Mouse (Mus musculus) adrenal gland, postnatal 10 days (tissue): ENCODE results near the gene H2-M2. TPM values are rescaled to one million over a fixed set of nuclear protein-coding genes. Genes with fewer than 3 reads are reported as not detected.
"Not testable (repeated sequence)": the region's sequence is repeated elsewhere in the genome, so short reads cannot be mapped to it uniquely, and the experiment has no call there.

Experiments
- DNase-seq: peaks from one replicate; pipeline ENCODE4 v3.0.0; 2021; ENCODE audit warnings: mixed read lengths
- long read RNA-seq, 2 experiments: library from polyadenylated mRNA; stranded (forward); transcript quantifications; one replicate each; pipeline ENCODE4 v2.0.0; 2021
- total RNA-seq, 2 experiments: library from RNA; stranded (reverse); gene quantifications; 2 replicates each; pipeline ENCODE4 v1.2.3; 2021

The H2-M2 gene
- under 1 TPM; 0.36 to 0.60 TPM for total RNA-seq
- long read RNA-seq, experiment 1: 0 reads
- long read RNA-seq, experiment 2: 0 reads

- DNase-seq: no peak
Measured at GRCm38 (mm10) chr17:37483452-37483851, at the start of gene H2-M2. H2-M2 (minus strand) TSS chr17:37483552.

GRCm38 (mm10) chr17:37525427-37525826, 42.1 kb upstream of the H2-M2 start:
- not testable (repeated sequence) for DNase-seq

GRCm38 (mm10) chr17:37524612-37525011, 41.3 kb upstream of the H2-M2 start:
- DNase-seq: not testable (repeated sequence)

GRCm38 (mm10) chr17:37507730-37508129, 24.4 kb upstream of the H2-M2 start, which contains the start of gene Olfr111:
Olfr111 (plus strand) TSS chr17:37508030.
- no peak for DNase-seq

- no peak for DNase-seq
Measured at GRCm38 (mm10) chr17:37491930-37492518, 8.7 kb upstream of the H2-M2 start, which contains the start of gene Olfr110. Olfr110 (plus strand) TSS chr17:37492468.

- no peak for DNase-seq
Measured at GRCm38 (mm10) chr17:37458616-37459015, 24.7 kb downstream of the H2-M2 start, which contains the start of gene Olfr109. Olfr109 (plus strand) TSS chr17:37458916.

GRCm38 (mm10) chr17:37445180-37445579, 38.2 kb downstream of the H2-M2 start, which contains the start of gene Olfr108:
Olfr108 (plus strand) TSS chr17:37445480.
- DNase-seq: no peak

Other genes with a start within 250 kb of the H2-M2 start
- not detected for gene Olfr97, start 246.2 kb downstream of the H2-M2 start, total RNA-seq
- gene Olfr98, start 219.8 kb downstream of the H2-M2 start, total RNA-seq: not detected
- 1 to 10 TPM; 4.6 to 5.0 TPM for gene H2-M3, start 213.3 kb downstream of the H2-M2 start, total RNA-seq
- gene Olfr99, start 200.1 kb downstream of the H2-M2 start, total RNA-seq: not detected
- not detected for gene Olfr101, start 179.2 kb downstream of the H2-M2 start, total RNA-seq
- not detected for gene Olfr102, start 166.5 kb downstream of the H2-M2 start, total RNA-seq
- not detected for gene Olfr103, start 143.9 kb downstream of the H2-M2 start, total RNA-seq
- gene Olfr104-ps, start 124.0 kb downstream of the H2-M2 start, total RNA-seq: not detected
- gene Olfr105-ps, start 104.5 kb downstream of the H2-M2 start, total RNA-seq: not detected
- gene Olfr106-ps, start 93.2 kb downstream of the H2-M2 start, total RNA-seq: not detected
- gene Olfr107, start 84.3 kb downstream of the H2-M2 start, total RNA-seq: not detected
- not detected for gene Olfr108, start 38.1 kb downstream of the H2-M2 start, total RNA-seq
- gene Olfr109, start 24.6 kb downstream of the H2-M2 start, total RNA-seq: not detected
- gene Olfr110, start 8.9 kb upstream of the H2-M2 start, total RNA-seq: not detected
- not detected for gene Olfr111, start 24.5 kb upstream of the H2-M2 start, total RNA-seq
- not detected for gene Olfr112, start 85.9 kb upstream of the H2-M2 start, total RNA-seq
- not detected for gene Olfr113, start 94.1 kb upstream of the H2-M2 start, total RNA-seq
- gene Olfr114, start 109.2 kb upstream of the H2-M2 start, total RNA-seq: not detected
- not detected for gene Olfr115, start 143.6 kb upstream of the H2-M2 start, total RNA-seq
- gene Olfr116, start 143.6 kb upstream of the H2-M2 start, total RNA-seq: not detected
- not detected for gene Olfr117, start 180.2 kb upstream of the H2-M2 start, total RNA-seq
- gene Olfr118, start 183.4 kb upstream of the H2-M2 start, total RNA-seq: not detected
- not detected for gene Olfr119, start 213.0 kb upstream of the H2-M2 start, total RNA-seq
- gene Olfr120, start 238.3 kb upstream of the H2-M2 start, total RNA-seq: not detected